Mouse (Mus musculus) megakaryocyte progenitor cell, adult 5-6 weeks (primary cell): ENCODE measurements around the gene Inafm1. TPM values are rescaled to one million over a fixed set of nuclear protein-coding genes. Genes with fewer than 3 reads are reported as not detected.
"Not testable (repeated sequence)": the region's sequence is repeated elsewhere in the genome, so short reads cannot be mapped to it uniquely, and the experiment has no call there.

ENCODE experiments used
- ATAC-seq: replicated peaks from 2 replicates; pipeline ENCODE4 v1.8.0; 2016; ENCODE audit warnings: mild to moderate bottlenecking, moderate TSS enrichment, inconsistent platforms; ENCODE audit not compliant: poor library complexity
- total RNA-seq, 2 experiments: library from RNA; stranded (forward) in 1 of 2; stranded (reverse) in 1 of 2; fragments of 157-497, 149-512 nt in 1 of 2; fragments of 200-1000 nt in 1 of 2; gene quantifications; 2 replicates each; pipeline versions ENCODE4 v1.2.3 to v1.2.4; 2015 to 2017

Gene Inafm1
- total RNA-seq, 2 experiments from 2014 or later: 5.2 to 11.3 TPM

DNA sequence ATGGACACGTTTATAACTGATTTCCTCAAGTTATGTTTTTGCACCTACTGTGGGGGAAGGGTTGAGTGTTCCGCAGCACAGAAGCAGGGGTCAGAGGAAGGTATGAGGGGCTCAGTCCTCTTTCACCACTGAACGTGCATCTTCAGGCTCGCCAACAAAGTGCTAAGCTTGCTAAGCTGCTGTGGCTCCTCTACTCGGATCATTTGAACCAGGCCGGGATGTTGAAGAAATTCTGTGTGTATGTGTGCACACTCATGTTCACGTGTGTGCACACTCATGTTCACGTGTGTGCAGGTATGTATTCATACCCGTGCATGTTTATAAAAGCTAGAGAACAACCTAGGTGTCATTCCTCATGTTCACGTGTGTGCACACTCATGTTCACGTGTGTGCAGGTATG, 7.6 kb downstream of the Inafm1 start:
- no peak for ATAC-seq

DNA sequence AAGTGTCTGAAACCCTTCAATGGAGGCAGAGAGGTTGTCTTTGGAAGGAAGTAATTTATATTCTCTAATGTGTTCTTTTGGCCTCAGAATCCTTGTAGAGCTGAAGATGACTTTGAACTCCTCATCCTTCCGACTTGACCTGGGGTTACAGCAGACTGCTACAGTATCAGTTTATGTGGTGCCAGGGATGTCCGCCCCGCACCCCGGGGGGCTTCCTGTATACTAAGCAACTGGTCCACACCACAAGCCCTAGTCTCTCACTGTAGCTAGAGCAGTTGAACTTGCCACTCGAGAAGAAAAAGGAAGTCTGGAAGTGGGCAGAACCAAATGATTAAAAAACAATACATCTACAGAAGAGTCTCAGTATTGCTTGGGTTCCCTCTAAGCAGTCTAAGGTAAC, 9.6 kb downstream of the Inafm1 start:
- ATAC-seq: peak; percentile 30; the same call in 1 of the 2 replicates

GRCm38 (mm10) chr7:16263015-16263787, 10.2 kb downstream of the Inafm1 start:
- peak; percentile 68 for ATAC-seq

DNA sequence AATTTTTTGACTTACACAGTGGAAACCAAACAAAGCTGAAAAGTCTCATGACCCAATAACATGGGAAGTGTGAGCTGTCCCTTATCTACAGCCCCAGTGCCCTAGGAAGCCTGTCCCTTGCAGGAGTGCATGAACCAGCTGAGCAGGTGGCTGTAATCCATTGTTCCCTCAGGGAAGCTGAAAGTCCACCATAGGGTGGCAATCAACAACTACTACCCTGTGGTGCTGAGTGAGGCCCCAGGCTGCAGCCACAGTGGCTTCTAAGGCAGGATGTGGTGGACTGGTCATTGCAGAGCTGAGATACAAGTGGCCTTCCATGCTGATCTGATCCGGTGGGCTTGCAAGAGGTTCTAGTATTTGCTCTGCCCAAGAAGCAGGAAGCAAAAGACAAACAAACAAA, 12.3 kb downstream of the Inafm1 start:
- ATAC-seq: no peak

DNA sequence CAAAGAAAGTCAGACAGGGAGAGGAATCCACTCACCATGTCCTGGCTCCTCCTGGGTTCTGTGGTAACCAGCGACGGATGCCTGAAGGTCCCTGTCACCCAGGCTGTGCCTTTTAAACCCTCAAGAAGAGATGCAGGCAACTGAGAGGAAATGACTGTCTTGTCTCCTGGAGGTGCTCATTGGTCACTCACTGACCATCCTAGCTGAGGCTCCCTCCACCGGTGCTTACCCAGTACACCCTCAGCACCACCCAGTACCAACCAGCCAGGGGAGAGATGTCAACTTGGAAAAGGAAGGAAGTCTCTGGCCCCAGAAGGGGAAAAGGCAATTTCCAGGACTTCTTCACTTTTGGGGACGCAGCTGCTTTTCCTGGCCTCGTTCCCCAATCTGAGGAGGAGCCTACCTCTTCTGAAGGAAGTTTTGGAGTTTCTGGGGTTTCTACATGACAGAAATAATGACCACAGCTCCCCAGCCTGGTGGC, 14.3 kb downstream of the Inafm1 start, which contains the start of gene C5ar1:
Gene C5ar1 (minus strand): TSS at position 431 of the 481 bp plus-strand sequence.
- no peak for ATAC-seq

GRCm38 (mm10) chr7:16257830-16258229, 15.6 kb downstream of the Inafm1 start:
- ATAC-seq: peak; percentile 91

- ATAC-seq: not testable (repeated sequence)
Measured at GRCm38 (mm10) chr7:16255963-16256362, 17.5 kb downstream of the Inafm1 start.

GRCm38 (mm10) chr7:16254195-16254594, 19.2 kb downstream of the Inafm1 start:
- peak; percentile 18 for ATAC-seq

DNA sequence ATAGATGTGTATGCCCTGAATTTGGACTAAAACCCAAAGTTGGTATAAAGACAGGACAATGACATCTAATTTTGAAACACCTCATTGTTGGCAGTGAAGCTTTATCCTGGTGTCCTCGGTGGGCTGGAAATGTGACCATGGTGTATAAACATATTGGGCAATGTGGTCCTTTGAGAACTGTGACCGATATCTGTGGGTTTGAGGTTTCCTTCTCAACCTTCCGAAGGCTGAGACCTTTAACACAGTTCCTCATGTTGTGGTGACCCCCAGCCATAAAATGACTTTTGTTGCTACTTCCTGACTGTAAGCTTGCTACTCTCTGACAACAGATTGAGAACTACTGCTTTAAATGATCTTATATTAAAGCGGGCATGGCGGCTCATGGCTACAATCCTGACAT, 22.7 kb downstream of the Inafm1 start:
- ATAC-seq: peak; percentile 91

DNA sequence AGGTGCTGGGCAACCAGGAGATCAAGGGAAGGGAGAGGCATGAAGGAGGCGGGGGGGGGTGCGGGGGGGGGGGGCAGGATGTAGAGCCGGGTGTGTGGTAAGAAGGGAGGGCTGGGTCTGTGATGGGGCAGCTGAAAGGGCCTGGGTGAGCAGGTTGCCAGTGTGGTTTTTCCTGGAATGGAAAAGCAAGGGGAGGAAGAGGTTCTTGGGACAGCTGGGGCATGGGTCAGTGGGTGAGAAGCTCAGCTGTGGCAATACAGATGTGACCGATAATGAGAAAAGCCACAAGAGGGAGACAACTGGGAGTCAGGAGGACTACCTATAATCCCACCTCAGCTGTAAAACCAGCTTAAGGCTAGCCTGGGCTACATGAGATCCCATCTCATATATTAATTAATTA, 27.5 kb downstream of the Inafm1 start:
- ATAC-seq: 0 out of 2 replicates have a peak, but pooled peaks have one; percentile 11

GRCm38 (mm10) chr7:16244067-16244466, 29.4 kb downstream of the Inafm1 start, which contains the start of gene C5ar2:
C5ar2 (minus strand) TSS chr7:16244154.
- peak; percentile 56 for ATAC-seq

DNA sequence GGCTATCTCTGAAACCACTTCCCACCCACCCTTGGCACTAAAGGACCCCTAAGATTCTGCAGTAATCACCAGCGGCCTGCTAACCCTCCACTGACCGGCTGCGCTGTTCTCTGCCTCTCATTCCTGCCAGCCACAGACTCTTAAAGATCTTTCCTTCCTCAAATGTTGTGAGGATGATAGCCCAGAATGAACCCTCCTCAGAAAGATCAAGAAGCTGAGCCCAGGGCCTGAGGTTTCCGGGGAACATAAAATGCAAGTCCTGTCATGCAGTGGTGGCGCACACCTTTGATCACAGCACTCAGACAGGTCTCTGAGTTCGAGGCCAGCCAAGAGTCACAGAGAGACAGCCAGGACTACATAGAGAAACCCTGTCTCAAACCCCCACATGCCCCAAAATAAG, 31.2 kb downstream of the Inafm1 start:
- ATAC-seq: no peak

DNA sequence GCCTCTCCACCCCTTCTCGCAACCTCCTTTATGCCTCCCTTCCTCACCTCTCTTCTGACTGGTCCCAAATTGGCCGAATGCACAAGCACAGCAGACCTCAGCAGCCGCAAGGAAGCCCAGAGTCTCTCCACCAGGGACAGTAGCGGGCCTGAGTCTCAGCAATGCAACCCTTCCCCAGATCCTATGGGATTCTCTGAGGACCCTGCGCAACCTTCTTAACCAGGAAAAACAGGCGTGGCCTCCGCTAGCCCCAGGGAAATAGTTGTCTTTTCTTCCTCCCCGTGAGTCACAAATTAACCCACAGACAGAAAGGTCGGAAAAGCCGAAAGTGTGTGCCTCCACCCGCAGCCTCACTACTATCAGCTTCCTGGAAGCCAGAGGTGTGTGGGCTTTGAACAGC, 31.6 kb downstream of the Inafm1 start:
- ATAC-seq: no peak

GRCm38 (mm10) chr7:16240978-16241303, 32.5 kb downstream of the Inafm1 start:
- no peak for ATAC-seq

- peak; percentile 62 for ATAC-seq
Measured at GRCm38 (mm10) chr7:16240281-16240977, 33.0 kb downstream of the Inafm1 start.

- ATAC-seq: peak; percentile 50
Measured at GRCm38 (mm10) chr7:16239554-16239997, 33.8 kb downstream of the Inafm1 start.

DNA sequence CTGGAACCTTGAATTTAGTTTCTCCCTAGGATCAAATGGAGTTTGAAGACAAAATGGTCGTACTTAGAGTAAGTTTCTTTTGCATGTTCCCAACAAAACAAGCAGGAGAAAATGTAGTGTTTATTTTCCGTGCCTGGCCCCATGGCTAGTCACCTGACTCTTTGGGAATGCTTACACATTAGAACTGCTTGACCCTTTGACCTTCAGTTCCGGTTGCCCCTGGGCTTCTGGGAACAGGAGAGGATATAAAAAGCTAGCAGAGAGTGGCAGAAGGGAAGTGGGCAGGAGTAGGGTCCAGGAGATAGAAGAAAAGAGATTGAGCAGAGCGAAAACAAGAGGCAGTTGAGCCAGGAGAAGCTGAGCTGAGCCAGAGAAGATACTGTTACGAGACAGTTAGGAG, 43.5 kb downstream of the Inafm1 start:
- ATAC-seq: no peak

Other genes with a start within 250 kb of the Inafm1 start
- 14.7 and 14.9 TPM in 2 replicates for gene Bicra, start 225.7 kb downstream of the Inafm1 start, total RNA-seq (2015)
- 1.1 and 3.4 TPM in 2 replicates for gene Bicra, start 225.7 kb downstream of the Inafm1 start, total RNA-seq (2017)
- 0.15 TPM in 1 of 2 replicates, not detected in the other for gene Zfp541, start 211.8 kb downstream of the Inafm1 start, total RNA-seq (2015)
- 0.04 TPM in 1 of 2 replicates, not detected in the other for gene Zfp541, start 211.8 kb downstream of the Inafm1 start, total RNA-seq (2017)
- gene Napa, start 175.2 kb downstream of the Inafm1 start, total RNA-seq (2015): 69.2 and 72.0 TPM in 2 replicates
- gene Napa, start 175.2 kb downstream of the Inafm1 start, total RNA-seq (2017): 46.2 and 57.8 TPM in 2 replicates
- 8.1 and 10.7 TPM in 2 replicates for gene Kptn, start 153.7 kb downstream of the Inafm1 start, total RNA-seq (2015)
- gene Kptn, start 153.7 kb downstream of the Inafm1 start, total RNA-seq (2017): 8.3 and 10.6 TPM in 2 replicates
- not detected in 2 replicates for gene Slc8a2, start 143.8 kb downstream of the Inafm1 start, total RNA-seq (2015)
- gene Slc8a2, start 143.8 kb downstream of the Inafm1 start, total RNA-seq (2017): not detected in 2 replicates
- gene Meis3, start 98.5 kb downstream of the Inafm1 start, total RNA-seq (2015): 0.34 TPM in 1 of 2 replicates, not detected in the other
- not detected in 2 replicates for gene Meis3, start 98.5 kb downstream of the Inafm1 start, total RNA-seq (2017)
- gene Dhx34, start 51.6 kb downstream of the Inafm1 start, total RNA-seq (2015): 6.0 and 6.7 TPM in 2 replicates
- 6.6 and 8.1 TPM in 2 replicates for gene Dhx34, start 51.6 kb downstream of the Inafm1 start, total RNA-seq (2017)
- gene C5ar2, start 29.5 kb downstream of the Inafm1 start, total RNA-seq (2015): 1.1 and 1.7 TPM in 2 replicates
- 1.1 and 1.3 TPM in 2 replicates for gene C5ar2, start 29.5 kb downstream of the Inafm1 start, total RNA-seq (2017)
- gene C5ar1, start 14.1 kb downstream of the Inafm1 start, total RNA-seq (2015): 2.4 and 4.0 TPM in 2 replicates
- 0.57 and 1.2 TPM in 2 replicates for gene C5ar1, start 14.1 kb downstream of the Inafm1 start, total RNA-seq (2017)
- gene Ccdc9, start 13.2 kb upstream of the Inafm1 start, total RNA-seq (2015): 17.3 and 19.8 TPM in 2 replicates
- 87.9 and 99.6 TPM in 2 replicates for gene Ccdc9, start 13.2 kb upstream of the Inafm1 start, total RNA-seq (2017)
- gene Bbc3, start 34.8 kb upstream of the Inafm1 start, total RNA-seq (2015): 0.25 and 1.8 TPM in 2 replicates
- 0.84 and 1.2 TPM in 2 replicates for gene Bbc3, start 34.8 kb upstream of the Inafm1 start, total RNA-seq (2017)
- gene Sae1, start 114.2 kb upstream of the Inafm1 start, total RNA-seq (2015): 76.8 and 81.3 TPM in 2 replicates
- 429 and 547 TPM in 2 replicates for gene Sae1, start 114.2 kb upstream of the Inafm1 start, total RNA-seq (2017)
- gene Zc3h4, start 127.3 kb upstream of the Inafm1 start, total RNA-seq (2015): 36.5 and 38.7 TPM in 2 replicates
- gene Zc3h4, start 127.3 kb upstream of the Inafm1 start, total RNA-seq (2017): 25.9 and 33.5 TPM in 2 replicates
- 34.6 and 42.5 TPM in 2 replicates for gene Tmem160, start 179.2 kb upstream of the Inafm1 start, total RNA-seq (2015)
- gene Tmem160, start 179.2 kb upstream of the Inafm1 start, total RNA-seq (2017): 9.5 and 13.5 TPM in 2 replicates
- not detected in 2 replicates for gene Npas1, start 204.1 kb upstream of the Inafm1 start, total RNA-seq (2015)
- not detected in 2 replicates for gene Npas1, start 204.1 kb upstream of the Inafm1 start, total RNA-seq (2017)